Mouse (Mus musculus) small intestine, adult 2 months (tissue): ENCODE results near the gene Rybp.

ENCODE experiments used
- CTCF ChIP-seq: fragments of 200-500 bp; IDR thresholded peaks from 2 replicates; pipeline ENCODE4 v1.5.1; 2012; ENCODE audit warnings: low read depth, mild to moderate bottlenecking, control low read depth, inconsistent platforms, low read length, moderate library complexity, mixed read lengths; ENCODE audit not compliant: insufficient replicate concordance, insufficient read length; ENCODE audit errors: extremely low read depth
- POLR2A ChIP-seq: fragments of 200-500 bp; IDR thresholded peaks from 2 replicates; pipeline ENCODE4 v1.6.1; 2012; ENCODE audit warnings: low read depth, mild to moderate bottlenecking, control low read depth, inconsistent platforms, low read length, moderate library complexity

- TF ChIP-seq CTCF = no peak
- no peak for TF ChIP-seq POLR2A
Measured at GRCm38 (mm10) chr6:100195091-100195490, 92.2 kb downstream of the Rybp start.
